16 mouse cellular contexts compared by ENCODE assay signal in genomic region chr12:100982217-100982616, GRCm38 (mm10). TPM values are rescaled to one million over a fixed set of nuclear protein-coding genes. Genes with fewer than 3 reads are reported as not detected.
DNase-seq lines count a peak whose midpoint lies in the region; ATAC-seq lines count a peak whose summit lies in the region.
"Had no signal": no experiment of that assay in that cellular context is flagged by ENCODE, and none has a peak within 500 bp of the region (broad histone marks: within the 10 kb centered on the region; RNA-seq: fewer than 3 reads in every experiment).

No protein-coding gene starts in this region.

- 39% methylated on average over 8 of the region's 8 CpGs for WGBS in lung, embryonic 16.5 days
- WGBS in stomach, embryonic 16.5 days: 63% methylated on average over 8 of the region's 8 CpGs

- peak; percentile 96 for DNase-seq in heart, adult 11 months
- DNase-seq in heart, adult 8-10 months (ENCODE audit: low spot score): no peak
- no peak for DNase-seq in lung, postnatal 25 days (ENCODE audit: low spot score)
- peak; percentile 61 to 74 for DNase-seq in heart, postnatal 10 days
- no peak for DNase-seq in frontal cortex, postnatal 10 days (ENCODE audit: low spot score in 2 of 2)
- no peak for DNase-seq in adrenal gland, postnatal 10 days
- DNase-seq: adrenal gland, adult 8-10 months; cerebellum, postnatal 25 days; layer of hippocampus, adult 9-11 months; right cerebral cortex, postnatal 14 days had no signal

- no peaks in the 10 kb centered on the region for H3K36me3 ChIP-seq in lung, embryonic 16.5 days (ENCODE audit: control insufficient read depth, insufficient read depth, low read length)
- H3K36me3 ChIP-seq in stomach, embryonic 16.5 days (ENCODE audit: control insufficient read depth, insufficient read depth, low read length): no peaks in the 10 kb centered on the region
- H3K36me3 ChIP-seq: embryonic facial prominence, embryonic 15.5 days; limb, embryonic 10.5 days had no signal

- no peak overlapping the region for H3K4me3 ChIP-seq in lung, embryonic 16.5 days (ENCODE audit: low read length)
- no peak overlapping the region for H3K4me3 ChIP-seq in stomach, embryonic 16.5 days (replicated peaks; ENCODE audit: low read length)
- H3K4me3 ChIP-seq: embryonic facial prominence, embryonic 15.5 days; limb, embryonic 10.5 days; liver, embryonic 15.5 days had no signal

- H3K9ac ChIP-seq in lung, embryonic 16.5 days (ENCODE audit: low read length): no peak overlapping the region
- H3K9ac ChIP-seq in stomach, embryonic 16.5 days (ENCODE audit: low read length): no peak overlapping the region
- H3K9ac ChIP-seq: embryonic facial prominence, embryonic 15.5 days; liver, embryonic 15.5 days had no signal

- no peak overlapping the region for H3K4me2 ChIP-seq in lung, embryonic 16.5 days (ENCODE audit: low read depth, low read length)
- no peak overlapping the region for H3K4me2 ChIP-seq in stomach, embryonic 16.5 days (ENCODE audit: low read depth, low read length)
- H3K4me2 ChIP-seq: embryonic facial prominence, embryonic 15.5 days; liver, embryonic 15.5 days had no signal

- peak; percentile 51; the same call in 1 of the 2 replicates for ATAC-seq in lung, embryonic 16.5 days (ENCODE audit: low read depth)
- ATAC-seq in stomach, embryonic 16.5 days (ENCODE audit: insufficient read depth, low FRiP score): peak; percentile 37; the same call in 1 of the 2 replicates

- H3K4me1 ChIP-seq in lung, embryonic 16.5 days (replicated peaks; ENCODE audit: control insufficient read depth, insufficient read depth, low read length): peaks cover 39% of the 10 kb centered on the region
- H3K4me1 ChIP-seq in stomach, embryonic 16.5 days (ENCODE audit: control insufficient read depth, insufficient read depth, low read length): peaks cover 33% of the 10 kb centered on the region

- H3K27ac ChIP-seq in lung, embryonic 16.5 days (ENCODE audit: low read length): peak overlapping the region; percentile 1; the same call in 1 of the 2 replicates
- peak overlapping the region; percentile 20; the same call in 1 of the 2 replicates for H3K27ac ChIP-seq in stomach, embryonic 16.5 days (ENCODE audit: low read length)
- H3K27ac ChIP-seq: embryonic facial prominence, embryonic 15.5 days; kidney, postnatal 0 days; limb, embryonic 10.5 days; liver, embryonic 15.5 days had no signal

- H3K27me3 ChIP-seq in lung, embryonic 16.5 days (ENCODE audit: control insufficient read depth, insufficient read depth, low read depth, low read length): no peaks in the 10 kb centered on the region
- H3K27me3 ChIP-seq in stomach, embryonic 16.5 days (ENCODE audit: control insufficient read depth, insufficient read depth, low read length): no peaks in the 10 kb centered on the region
- H3K27me3 ChIP-seq: embryonic facial prominence, embryonic 15.5 days; liver, embryonic 15.5 days had no signal

- intact Hi-C loops in heart, postnatal 10 days (cut with DNase I): no loop called here

- no peaks in the 10 kb centered on the region for H3K9me3 ChIP-seq in lung, embryonic 16.5 days (ENCODE audit: control insufficient read depth, low read length)
- H3K9me3 ChIP-seq in stomach, embryonic 16.5 days (replicated peaks; ENCODE audit: control insufficient read depth, low read length): no peaks in the 10 kb centered on the region
- H3K9me3 ChIP-seq: embryonic facial prominence, embryonic 15.5 days; limb, embryonic 10.5 days; liver, embryonic 15.5 days had no signal

RNA-seq across cellular contexts. Expression of gene Ccdc88c, which starts 46.6 kb away (rescaled TPM):
- 1 to 10 TPM; 4.2 to 6.4 (median 4.4) TPM for total RNA-seq in heart, adult 8-10 months (2022)
- polyA plus RNA-seq in lung, embryonic 16.5 days (2015; fragmentation: Nextera tagmentation; extraction: Ambion mirVana): 18.8 and 20.2 TPM in 2 replicates
- total RNA-seq in heart, postnatal 10 days (2021): 10 to 100 TPM; 11.9 to 13.2 TPM
- polyA plus RNA-seq in stomach, embryonic 16.5 days (2015; fragmentation: Nextera tagmentation; extraction: Ambion mirVana): 8.3 and 11.1 TPM in 2 replicates
- 10 to 100 TPM in 1 of 2 experiments, 1 to 10 TPM in 1; 9.2 to 16.4 TPM for total RNA-seq in adrenal gland, postnatal 10 days (2021)

Comparison
In these comparisons a context has a peak if more than half of its experiments do, and no peak if none do; other contexts are left out.
1. DNase-seq: peak in heart, adult 11 months (single experiment) and heart, postnatal 10 days (2 of 2); none in heart, adult 8-10 months (single experiment), lung, postnatal 25 days (single experiment), frontal cortex, postnatal 10 days (0 of 2) and adrenal gland, postnatal 10 days (single experiment).